Mouse (Mus musculus) intestine, postnatal 0 days (tissue): Measurements from ENCODE around the gene Clec16a. TPM values are rescaled to one million over a fixed set of nuclear protein-coding genes. Genes with fewer than 3 reads are reported as not detected.

ENCODE experiments used
- ATAC-seq: fragments of 200-750 bp; cut with Nextera tagmentation; 2 replicates; pipeline ENCODE4 v1.8.0; 2017; ENCODE audit warnings: mild to moderate bottlenecking, moderate TSS enrichment, moderate library complexity
- H3K27ac ChIP-seq: fragments of 300-500 bp; sonication (generic); 2 replicates; pipeline ENCODE4 v1.5.1; 2014; ENCODE audit warnings: mild to moderate bottlenecking, low read depth, low read length, moderate library complexity
- H3K27me3 ChIP-seq: fragments of 300-500 bp; sonication (generic); replicated peaks from 2 replicates; pipeline ENCODE4 v1.6.1; 2014; ENCODE audit warnings: low read length, mixed read lengths; ENCODE audit not compliant: control insufficient read depth, insufficient read depth
- H3K36me3 ChIP-seq: fragments of 300-500 bp; sonication (generic); 2 replicates; pipeline ENCODE4 v1.6.1; 2014; ENCODE audit warnings: mild to moderate bottlenecking, moderate library complexity; ENCODE audit not compliant: control insufficient read depth, insufficient read depth
- H3K4me1 ChIP-seq: fragments of 300-500 bp; sonication (generic); replicated peaks from 2 replicates; pipeline ENCODE4 v1.6.1; 2014; ENCODE audit warnings: antibody characterized with exemption, low read length, mixed read lengths; ENCODE audit not compliant: control insufficient read depth, insufficient read depth
- H3K4me2 ChIP-seq: fragments of 300-500 bp; sonication (generic); replicated peaks from 2 replicates; pipeline ENCODE4 v1.6.1; 2014; ENCODE audit warnings: low read depth, mild to moderate bottlenecking, moderate library complexity
- H3K4me3 ChIP-seq: fragments of 300-500 bp; sonication (generic); 2 replicates; pipeline ENCODE4 v1.5.1; 2014; ENCODE audit warnings: low read depth, low read length
- H3K9ac ChIP-seq: fragments of 300-500 bp; sonication (generic); 2 replicates; pipeline ENCODE4 v1.6.1; 2014; ENCODE audit warnings: mild to moderate bottlenecking, low read depth, low read length
- H3K9me3 ChIP-seq: fragments of 300-500 bp; sonication (generic); 2 replicates; pipeline ENCODE4 v1.6.1; 2016; ENCODE audit warnings: mixed run types; ENCODE audit not compliant: control insufficient read depth
- CTCF ChIP-seq: sonication (generic); IDR thresholded peaks from 2 replicates; pipeline ENCODE4 v1.5.1; 2016; ENCODE audit warnings: low read depth, mild to moderate bottlenecking, control low read depth, antibody characterized with exemption, moderate library complexity
- WGBS: fragments of 180-500 bp; shearing (Covaris S2); extraction: QIAGEN DNeasy Blood & Tissue Kit; methylation state at CpG from one replicate; pipeline ENCODE4 v1.1.7; 2014; 5-methylcytosine and 5-hydroxymethylcytosine counted together
- polyA plus RNA-seq: library from polyadenylated mRNA; unstranded; fragments of >200 nt; fragmentation: Nextera tagmentation; extraction: Ambion mirVana; gene quantifications from 2 replicates; pipeline ENCODE4 v1.2.1, GENCODE M21; 2015

Clec16a gene
- polyA plus RNA-seq, 1 experiment from 2014 or later = 30.4 TPM

DNA sequence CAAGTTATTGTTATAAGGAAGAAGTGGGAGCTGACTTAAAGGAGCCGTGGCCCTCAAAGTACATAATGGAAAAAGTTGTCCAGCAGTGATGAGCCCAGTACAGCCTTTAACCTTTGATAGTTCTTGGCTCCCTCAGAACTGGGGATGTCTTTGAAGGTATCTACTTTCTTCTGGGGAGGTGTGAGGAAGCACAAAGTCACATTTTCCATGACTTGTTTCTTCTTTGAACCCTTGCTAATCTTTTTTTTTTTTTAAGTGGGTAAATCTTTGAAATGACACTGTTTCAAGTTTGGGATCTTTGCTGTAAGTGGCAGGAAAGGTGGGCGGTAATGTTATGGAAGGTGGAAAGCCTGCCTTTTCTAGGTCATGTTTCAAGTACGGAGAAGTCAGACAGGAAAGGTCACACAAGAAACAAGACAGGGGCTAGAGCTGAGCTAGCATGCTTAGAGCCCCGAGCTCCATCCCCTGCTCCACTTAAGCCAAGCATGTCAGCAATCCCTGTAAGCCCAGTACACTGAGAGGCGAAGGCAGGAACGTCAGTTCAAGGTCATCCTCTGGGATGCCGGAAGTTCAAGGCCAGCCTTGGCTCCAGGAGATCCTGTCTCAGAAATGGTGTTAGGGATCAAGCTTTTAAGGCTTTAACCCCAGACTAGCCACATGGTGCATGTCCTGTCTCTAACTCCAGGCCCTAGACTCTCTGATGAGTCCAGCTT lies 124.0 kb downstream of the Clec16a start:
- 0 out of 2 replicates have a peak, but pooled peaks cover 3% of the 10 kb centered on the region for H3K4me1 ChIP-seq
- H3K4me3 ChIP-seq = no peak overlapping the region
- H3K9ac ChIP-seq = no peak overlapping the region
- no peak for ATAC-seq
- H3K9me3 ChIP-seq = no peaks in the 10 kb centered on the region
- TF ChIP-seq CTCF = no peak
- WGBS = 79% methylated on average over 7 of the region's 7 CpGs
- H3K4me2 ChIP-seq = no peak overlapping the region; the same call in 1 of the 2 replicates
- H3K27me3 ChIP-seq = no peaks in the 10 kb centered on the region
- H3K27ac ChIP-seq = no peak overlapping the region
- no peaks in the 10 kb centered on the region for H3K36me3 ChIP-seq

DNA sequence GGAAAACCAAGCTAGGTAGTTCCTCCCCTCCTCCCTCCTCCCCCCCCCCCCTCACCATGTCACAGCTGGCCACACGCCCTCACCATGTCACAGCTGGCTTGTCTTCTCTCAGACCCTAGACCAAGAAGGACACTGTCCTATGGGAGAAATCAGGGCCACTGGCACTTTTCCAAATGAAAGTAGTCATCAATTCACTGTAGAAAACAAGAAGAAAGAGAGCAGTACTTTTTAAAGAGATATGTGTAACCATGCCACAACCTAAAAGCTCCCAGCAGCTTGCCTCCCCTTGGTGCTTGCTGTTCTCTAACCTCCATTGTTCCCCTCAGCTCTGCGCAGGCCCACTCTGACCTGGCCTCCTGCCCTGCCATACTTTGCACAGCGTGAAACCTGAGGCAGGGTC lies 124.8 kb downstream of the Clec16a start:
- Histone ChIP-seq H3K9me3 (no peaks in the 10 kb centered on the region), H3K36me3 (no peaks in the 10 kb centered on the region), H3K4me1 (no peaks in the 10 kb centered on the region), H3K9ac (no peak overlapping the region), H3K27me3 (no peaks in the 10 kb centered on the region), H3K4me2 (no peak overlapping the region), H3K27ac (no peak overlapping the region), H3K4me3 (no peak overlapping the region)
- ATAC-seq = no peak
- 80% methylated on average over 3 of the region's 3 CpGs for WGBS
- no peak for TF ChIP-seq CTCF

- Histone ChIP-seq H3K9ac (no peak overlapping the region), H3K9me3 (no peaks in the 10 kb centered on the region), H3K4me1 (peaks cover 6% of the 10 kb centered on the region; the same call in 1 of the 2 replicates), H3K36me3 (no peaks in the 10 kb centered on the region), H3K4me2 (no peak overlapping the region), H3K27me3 (no peaks in the 10 kb centered on the region), H3K4me3 (no peak overlapping the region), H3K27ac (no peak overlapping the region)
- TF ChIP-seq CTCF = no peak
- ATAC-seq = no peak
Observed at GRCm38 (mm10) chr16:10672490-10672889, 127.4 kb downstream of the Clec16a start.

DNA sequence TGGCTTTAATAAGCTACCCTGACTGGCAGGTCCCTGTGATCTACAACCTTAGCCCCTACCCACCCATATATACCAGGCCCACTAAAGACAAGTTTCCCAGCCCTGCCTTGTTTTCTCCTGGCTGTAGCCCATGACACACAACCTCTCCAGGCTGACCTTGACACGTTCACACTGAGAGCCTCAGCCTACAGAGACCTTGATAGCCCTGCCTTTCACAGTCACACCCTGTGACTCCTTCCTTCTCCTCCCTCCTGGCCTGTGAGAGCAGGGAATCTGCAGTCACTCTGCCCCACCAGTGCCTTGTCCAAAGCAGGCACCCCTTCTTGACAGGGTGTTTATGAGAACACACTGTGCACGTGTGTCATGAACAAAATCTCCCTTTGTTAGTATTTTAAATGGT lies 128.9 kb downstream of the Clec16a start:
- H3K9ac ChIP-seq = no peak overlapping the region
- ATAC-seq = peak; percentile 51; the same call in 1 of the 2 replicates
- no peaks in the 10 kb centered on the region for H3K9me3 ChIP-seq
- TF ChIP-seq CTCF = no peak
- 28% methylated on average over 2 of the region's 2 CpGs for WGBS
- peaks cover 6% of the 10 kb centered on the region; the same call in 1 of the 2 replicates for H3K4me1 ChIP-seq
- H3K27ac ChIP-seq = no peak overlapping the region
- no peak overlapping the region for H3K4me3 ChIP-seq
- no peaks in the 10 kb centered on the region for H3K27me3 ChIP-seq
- H3K36me3 ChIP-seq = no peaks in the 10 kb centered on the region
- H3K4me2 ChIP-seq = no peak overlapping the region

- Histone ChIP-seq H3K27ac (no peak overlapping the region), H3K4me1 (peaks cover 6% of the 10 kb centered on the region; the same call in 1 of the 2 replicates), H3K4me2 (no peak overlapping the region), H3K9me3 (no peaks in the 10 kb centered on the region), H3K4me3 (no peak overlapping the region), H3K36me3 (no peaks in the 10 kb centered on the region), H3K27me3 (no peaks in the 10 kb centered on the region), H3K9ac (no peak overlapping the region)
- ATAC-seq = no peak
- WGBS = 92% methylated on average over 2 of the region's 2 CpGs
- TF ChIP-seq CTCF = no peak
Observed at GRCm38 (mm10) chr16:10674957-10675356, 129.8 kb downstream of the Clec16a start.

DNA sequence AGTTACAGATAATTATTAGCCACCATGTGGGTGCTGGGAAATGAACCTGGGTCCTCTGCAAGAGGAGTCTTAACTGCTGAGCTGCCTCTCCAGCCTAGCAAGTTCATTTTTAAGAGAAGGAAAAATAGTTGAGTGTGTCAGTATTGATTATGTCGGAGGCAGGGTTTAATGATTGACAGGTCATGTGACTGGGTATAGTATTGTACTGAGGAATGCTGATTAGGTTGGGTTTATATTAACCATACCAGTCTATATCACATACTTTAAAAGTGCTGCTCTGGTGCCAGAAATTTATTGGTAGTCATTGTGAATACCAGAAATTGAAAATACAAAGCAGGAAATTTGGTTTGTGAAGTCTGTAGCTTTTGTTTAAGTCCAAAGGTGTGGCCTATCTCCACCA lies 130.5 kb downstream of the Clec16a start:
- no peak overlapping the region for H3K4me3 ChIP-seq
- H3K4me1 ChIP-seq = peaks cover 6% of the 10 kb centered on the region; the same call in 1 of the 2 replicates
- H3K36me3 ChIP-seq = no peaks in the 10 kb centered on the region
- peak; percentile 79 for ATAC-seq
- no peaks in the 10 kb centered on the region for H3K27me3 ChIP-seq
- no peak overlapping the region for H3K9ac ChIP-seq
- H3K4me2 ChIP-seq = no peak overlapping the region
- peak overlapping the region; percentile 3; the same call in 1 of the 2 replicates for H3K27ac ChIP-seq
- H3K9me3 ChIP-seq = no peaks in the 10 kb centered on the region
- no peak for TF ChIP-seq CTCF
- 38% methylated on average over 1 of the region's 1 CpGs for WGBS
